Mouse (Mus musculus): ENCODE data around the gene BC030500.

BC030500 gene

GRCm38 (mm10) chr8:58911677-58912076 is at the start of gene BC030500:
BC030500 (plus strand) TSS chr8:58911755.
- DNase-seq (ENCODE audit: low read depth, low spot score) = no peak

DNA sequence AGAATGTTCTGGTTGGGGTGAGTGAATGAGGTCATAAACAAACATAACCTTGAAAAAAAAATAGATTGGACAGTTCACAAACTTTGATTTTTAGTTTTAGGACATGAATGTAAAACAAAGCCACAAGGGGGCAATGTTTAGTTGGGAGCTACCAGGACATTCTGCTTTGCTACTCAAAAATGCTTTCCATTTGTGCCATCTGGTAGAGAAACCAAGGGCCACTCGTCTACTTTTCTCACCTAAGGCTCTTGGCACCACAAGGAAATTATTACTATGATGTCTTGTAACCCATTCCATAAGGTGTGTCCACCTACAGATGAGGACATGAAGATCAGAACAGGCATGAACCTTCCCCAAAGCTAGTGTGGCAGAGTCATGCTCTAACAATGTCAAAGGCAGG is 25.1 kb upstream of the BC030500 start:
- DNase-seq (ENCODE audit: low read depth, low spot score) = no peak

DNA sequence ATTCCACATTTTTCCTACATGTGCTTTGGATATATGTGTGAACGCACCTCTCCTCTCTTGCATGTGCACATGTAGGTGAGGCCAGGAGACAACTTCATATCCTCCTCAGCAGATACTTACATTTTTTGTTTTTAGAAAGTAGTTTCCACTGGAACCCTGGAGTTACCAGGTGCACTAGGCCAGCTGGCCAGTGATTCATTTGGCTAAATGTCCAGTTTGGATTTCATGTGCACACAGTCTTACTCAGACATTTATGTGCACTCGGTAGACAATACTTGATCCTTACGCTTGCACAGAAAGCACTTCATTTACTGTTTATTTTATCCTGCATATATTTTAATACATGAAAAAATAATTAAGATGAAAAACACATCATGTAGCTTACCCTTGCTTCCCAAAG is 21.0 kb upstream of the BC030500 start:
- DNase-seq (ENCODE audit: low read depth, low spot score) = no peak

DNA sequence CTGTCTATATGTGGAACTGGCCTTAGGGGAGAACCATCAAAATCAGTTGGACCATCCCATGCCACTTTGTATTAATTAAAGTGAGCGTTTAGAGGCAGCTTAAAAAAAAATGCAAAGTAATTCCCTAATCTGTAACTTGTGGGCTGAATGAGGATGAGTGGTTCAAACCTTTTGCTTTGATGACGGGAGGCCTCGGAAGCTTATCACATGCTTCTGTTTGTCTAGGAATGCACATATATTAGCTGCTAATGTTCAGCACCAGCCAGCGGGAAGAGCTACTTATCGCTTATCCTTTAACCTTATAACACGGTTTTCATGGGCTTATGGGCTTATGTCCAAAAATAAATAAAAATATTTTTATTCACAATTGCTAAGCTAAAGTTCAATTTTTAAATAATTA is 15.6 kb upstream of the BC030500 start:
- DNase-seq (ENCODE audit: low read depth, low spot score) = no peak

DNA sequence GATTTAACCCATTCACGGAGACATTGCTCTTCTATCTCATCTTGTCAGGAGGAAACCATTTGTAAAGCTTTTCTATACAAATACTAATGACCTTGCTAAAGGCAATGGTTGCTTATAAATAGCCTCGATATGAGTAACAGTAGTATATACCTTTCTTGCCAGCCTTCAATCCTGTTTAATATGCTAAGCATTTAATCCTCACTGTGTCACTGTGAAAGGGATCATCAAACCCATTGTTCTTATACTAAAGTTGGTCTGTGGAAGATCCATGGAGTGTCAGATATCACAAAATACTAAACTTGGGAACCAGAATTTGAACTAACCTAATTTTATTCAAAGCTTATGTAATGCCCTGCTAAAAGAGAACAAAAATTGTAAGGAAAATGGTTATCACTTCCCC is 7.1 kb upstream of the BC030500 start:
- DNase-seq (ENCODE audit: low read depth, low spot score) = no peak

DNA sequence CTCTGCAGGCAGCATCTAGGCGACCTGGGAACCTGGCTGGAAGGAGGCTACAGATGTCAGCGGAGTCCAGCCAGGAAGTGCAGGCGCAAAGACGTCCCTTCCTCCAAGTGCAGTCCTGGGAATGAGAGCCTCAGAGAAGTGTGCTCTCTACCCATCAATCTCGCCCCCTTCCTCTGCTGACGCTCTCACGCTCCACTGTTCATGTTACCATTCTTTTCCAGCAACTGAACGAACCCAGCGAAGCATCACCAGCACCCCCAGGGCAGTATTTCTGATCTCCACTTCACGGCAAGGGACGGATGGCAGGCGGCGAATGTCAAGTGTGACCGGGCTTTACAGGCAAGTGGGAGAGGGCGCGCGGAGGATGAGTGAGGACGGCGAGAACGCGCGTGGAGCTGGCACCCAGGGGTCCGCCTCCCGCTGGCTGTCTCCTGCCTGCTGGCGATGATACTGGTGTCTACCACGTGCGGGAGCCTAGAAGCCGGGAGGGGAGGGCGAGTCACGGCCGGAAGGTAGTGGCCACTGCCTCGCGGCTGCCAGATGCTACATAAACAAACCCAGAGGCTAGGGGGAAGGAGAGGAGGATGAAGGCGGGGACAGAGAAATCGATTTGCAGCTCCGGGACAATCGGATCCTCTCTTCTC is 763 bp downstream of the BC030500 start, which contains the start of gene Galntl6:
TSS of gene Galntl6 (minus strand) at position 445 of the 644 bp plus-strand sequence.
- no peak for DNase-seq (ENCODE audit: low read depth, low spot score)

DNA sequence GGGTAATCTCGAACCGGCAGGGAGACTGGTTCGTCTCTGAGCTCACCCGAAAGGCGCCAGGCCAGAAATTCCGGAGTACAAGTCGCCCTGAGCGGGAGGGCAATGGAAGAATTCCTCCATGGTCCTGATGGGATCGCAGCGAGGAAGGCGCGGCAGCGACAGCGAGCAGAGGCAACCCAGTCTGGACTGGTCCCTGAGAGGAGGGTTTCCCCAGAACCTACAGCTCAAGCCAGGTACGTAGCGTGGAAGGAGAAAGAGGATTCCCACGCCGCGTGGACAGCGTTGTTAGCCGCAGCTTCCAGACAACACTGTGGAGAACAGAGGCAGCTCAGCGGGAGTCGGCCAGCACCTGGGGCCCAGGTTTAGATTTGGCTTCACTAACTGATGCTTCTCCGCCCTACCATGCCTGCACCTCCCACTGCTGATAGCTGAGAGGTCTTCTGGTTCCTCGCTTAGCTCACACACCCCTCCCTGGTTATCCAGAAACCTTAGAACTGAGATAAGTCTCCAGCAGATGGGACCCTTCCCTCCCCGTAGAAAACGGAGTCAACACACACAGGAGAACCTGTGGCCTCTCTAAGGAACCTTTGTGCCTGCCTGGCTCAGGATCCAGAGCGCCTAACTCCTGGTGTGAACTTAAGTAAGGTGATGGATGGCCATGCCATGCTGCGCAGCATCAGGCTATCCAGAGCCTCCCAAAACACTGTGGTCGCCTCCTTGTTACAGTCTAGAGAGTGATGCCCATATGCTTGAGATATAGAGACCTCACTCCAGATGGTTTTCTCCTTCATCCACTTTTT is 1.5 kb downstream of the BC030500 start:
- DNase-seq (ENCODE audit: low read depth, low spot score) = no peak

DNA sequence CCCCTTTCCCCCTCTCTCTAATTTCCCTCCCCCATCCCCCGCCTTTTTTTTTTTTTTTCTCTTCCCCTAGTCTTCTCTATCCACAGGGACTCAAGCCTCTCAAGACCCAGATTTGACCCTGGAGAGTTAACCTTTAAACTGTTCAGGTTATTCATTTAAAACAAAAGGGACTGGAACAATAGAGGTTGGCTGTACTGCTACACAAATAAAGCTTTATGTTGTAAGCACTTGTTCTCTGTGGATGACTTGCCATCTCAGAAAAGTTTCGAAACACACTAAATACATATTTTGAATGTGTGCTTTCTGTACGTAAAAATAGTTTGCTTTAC is 2.0 kb downstream of the BC030500 start:
- no peak for DNase-seq (ENCODE audit: low read depth, low spot score)

DNA sequence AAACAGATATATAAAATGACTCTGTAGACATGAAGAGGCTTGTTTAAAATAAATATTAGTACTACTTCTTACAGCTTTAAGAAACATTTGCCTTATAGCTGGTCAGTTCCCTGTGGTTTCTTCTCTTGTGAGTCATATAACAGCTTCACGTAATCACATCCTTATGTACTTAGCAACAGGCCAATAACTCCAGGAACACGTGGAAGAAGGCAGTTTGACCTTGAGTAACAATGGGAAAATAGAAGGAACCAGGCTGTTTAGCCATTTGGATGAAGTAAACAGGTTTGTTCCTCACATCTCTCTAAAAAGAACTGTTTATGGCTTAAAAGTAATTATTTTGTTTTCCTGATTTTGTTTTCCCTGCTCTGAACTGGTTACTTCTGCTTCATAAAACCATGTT is 3.6 kb downstream of the BC030500 start:
- no peak for DNase-seq (ENCODE audit: low read depth, low spot score)

- DNase-seq (ENCODE audit: low read depth, low spot score) = no peak
Observed at GRCm38 (mm10) chr8:58931066-58931465, 19.5 kb downstream of the BC030500 start.

DNA sequence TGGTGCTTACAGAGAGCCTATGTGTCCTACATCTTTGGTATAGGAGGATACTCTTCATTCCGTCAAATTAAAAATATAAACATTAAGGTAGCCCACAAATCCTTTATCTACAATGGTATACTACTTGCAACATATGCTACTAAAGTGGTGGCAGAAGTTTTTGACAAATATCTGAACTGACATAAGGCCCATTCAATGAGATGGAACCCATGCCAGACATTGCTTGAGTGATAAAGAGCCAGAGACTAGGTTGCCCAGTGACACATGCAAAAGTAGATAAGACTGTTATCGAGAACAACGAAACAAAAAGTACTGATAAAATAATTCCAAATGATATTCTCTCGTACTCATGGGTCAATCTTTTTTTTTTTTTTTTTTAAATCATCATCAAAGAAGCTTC is 32.2 kb downstream of the BC030500 start:
- DNase-seq (ENCODE audit: low read depth, low spot score) = no peak

DNA sequence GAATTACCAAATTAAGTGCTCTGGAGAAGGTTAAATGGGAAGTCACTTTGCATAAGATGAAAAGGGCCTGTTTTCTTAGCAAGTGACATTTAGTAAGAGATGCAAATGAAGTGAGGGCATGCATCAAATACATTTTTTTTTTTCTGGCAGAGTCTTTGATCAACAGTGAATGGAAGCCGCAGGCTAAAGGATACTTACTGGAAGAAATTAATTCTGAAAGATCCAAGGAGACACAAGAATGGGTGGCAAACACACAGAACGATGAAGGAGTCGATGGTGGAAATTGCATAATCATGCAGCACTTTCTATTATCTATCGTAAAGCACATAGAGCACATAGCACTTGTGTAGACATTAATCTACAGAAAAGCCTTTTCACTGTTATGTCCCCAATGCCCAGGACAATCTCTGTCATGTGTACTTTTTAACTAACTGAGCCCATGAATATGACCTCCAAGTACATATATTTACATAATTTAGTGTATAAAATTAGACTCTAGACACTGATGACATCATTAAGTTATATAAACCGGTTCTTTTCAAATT is 45.7 kb downstream of the BC030500 start:
- no peak for DNase-seq (ENCODE audit: low read depth, low spot score)

Measured in CD4-positive, CD25-positive, alpha-beta regulatory T cell, adult 2 months (primary cell).